Mouse (Mus musculus) heart, postnatal 14 days (tissue): ENCODE data around the gene Gm10277. TPM values are rescaled to one million over a fixed set of nuclear protein-coding genes. Genes with fewer than 3 reads are reported as not detected.

Experiments used
- DNase-seq, 2 experiments: peaks; one replicate each; pipeline ENCODE4 v3.0.0; 2021 to 2022
- intact Hi-C: fragments of 180-260 bp; cut with DNase I; formaldehyde crosslinking; loops from one replicate; pipeline ENCODE4 v1.15.1; 2025
- total RNA-seq, 2 experiments: library from RNA; stranded (reverse); gene quantifications; 2 replicates each; pipeline ENCODE4 v1.2.3; 2021

Gm10277 gene
- total RNA-seq, 2 experiments from 2014 or later = not detected

GRCm38 (mm10) chr11:77738555-77738954 is 49.0 kb downstream of the Gm10277 start:
- intact Hi-C loops = no loop called here
- DNase-seq = no peak

- intact Hi-C loops = loop anchor here (2.0 kb wide), 3 partner anchors 26 to 78 kb away; partner anchors contain the start of gene Myo18a
Measured at GRCm38 (mm10) chr11:77737289-77737688, 50.3 kb downstream of the Gm10277 start.

More at GRCm38 (mm10) chr11:77737289-77737688, 50.3 kb downstream of the Gm10277 start:
- peak; percentile 84 to 93 for DNase-seq

Other genes starting within 250 kb of the Gm10277 start
- gene Taok1, start 179.9 kb downstream of the Gm10277 start, total RNA-seq = 10 to 100 TPM; 57.0 to 59.3 TPM
- 10 to 100 TPM; 58.9 to 61.9 TPM for gene Nufip2, start 101.6 kb downstream of the Gm10277 start, total RNA-seq
- not detected for gene Cryba1, start 62.5 kb downstream of the Gm10277 start, total RNA-seq
- 100 to 1,000 TPM; 252 to 259 TPM for gene Myo18a, start 24.5 kb downstream of the Gm10277 start, total RNA-seq
- gene Pipox, start 106.3 kb upstream of the Gm10277 start, total RNA-seq = 1 to 10 TPM in 1 of 2 experiments, under 1 TPM in 1; 0.98 to 1.1 TPM
- under 1 TPM; 0.22 to 0.50 TPM for gene Sez6, start 143.1 kb upstream of the Gm10277 start, total RNA-seq
- 10 to 100 TPM; 28.6 to 34.9 TPM for gene Phf12, start 195.0 kb upstream of the Gm10277 start, total RNA-seq
- 1 to 10 TPM; 3.8 to 3.9 TPM for gene Dhrs13, start 244.5 kb upstream of the Gm10277 start, total RNA-seq